Mouse (Mus musculus): ENCODE data around the gene Ikzf2. TPM values are rescaled to one million over a fixed set of nuclear protein-coding genes. Genes with fewer than 3 reads are reported as not detected.

Ikzf2 gene
- total and polyA plus RNA-seq, 2 experiments from 2014 or later: 1.8 to 7.3 TPM

- no peak for TF ChIP-seq CTCF (IDR thresholded peaks at IDR 0.05; ENCODE audit: low read depth)
- Histone ChIP-seq H3K4me1 (ENCODE audit: insufficient read depth) (no peaks in the 10 kb centered on the region; the same call in 1 of the 2 replicates), H3K4me2 (ENCODE audit: low read depth) (peak overlapping the region; percentile 74), H3K9me3 (ENCODE audit: low read length) (no peaks in the 10 kb centered on the region), H3K36me3 (ENCODE audit: insufficient read depth) (no peaks in the 10 kb centered on the region), H3K9ac (peak overlapping the region; percentile 33), H3K27me3 (ENCODE audit: insufficient read depth, low read length) (no peaks in the 10 kb centered on the region; the same call in 1 of the 2 replicates), H3K4me3 (ENCODE audit: low read depth, low read length) (peak overlapping the region; percentile 55), H3K27ac (ENCODE audit: low read depth, low read length) (no peak overlapping the region)
- DNase-seq (no peak), ATAC-seq (no peak)
- under 1% methylated on average over 11 of the region's 11 CpGs for WGBS
Observed at GRCm38 (mm10) chr1:69685049-69685889, 1.8 kb downstream of the Ikzf2 start.

- DNase-seq: no peak
- ATAC-seq: no peak
Observed at GRCm38 (mm10) chr1:69684280-69685040, 2.6 kb downstream of the Ikzf2 start.

GRCm38 (mm10) chr1:69683851-69684250 is 3.2 kb downstream of the Ikzf2 start:
- Histone ChIP-seq H3K36me3 (ENCODE audit: insufficient read depth) (no peaks in the 10 kb centered on the region), H3K4me2 (ENCODE audit: low read depth) (no peak overlapping the region), H3K9ac (no peak overlapping the region), H3K4me1 (ENCODE audit: insufficient read depth) (no peaks in the 10 kb centered on the region; the same call in 1 of the 2 replicates), H3K9me3 (ENCODE audit: low read length) (no peaks in the 10 kb centered on the region), H3K27ac (ENCODE audit: low read depth, low read length) (no peak overlapping the region), H3K27me3 (ENCODE audit: insufficient read depth, low read length) (no peaks in the 10 kb centered on the region; the same call in 1 of the 2 replicates), H3K4me3 (ENCODE audit: low read depth, low read length) (no peak overlapping the region)
- DNase-seq (no peak), ATAC-seq (no peak)
- TF ChIP-seq CTCF (IDR thresholded peaks at IDR 0.05; ENCODE audit: low read depth): no peak
- 71% methylated on average over 3 of the region's 3 CpGs for WGBS

More at GRCm38 (mm10) chr1:69684280-69685040, 2.6 kb downstream of the Ikzf2 start:
- no peaks in the 10 kb centered on the region for H3K36me3 ChIP-seq (ENCODE audit: insufficient read depth)
- TF ChIP-seq CTCF (IDR thresholded peaks at IDR 0.05; ENCODE audit: low read depth): no peak
- H3K9me3 ChIP-seq (ENCODE audit: low read length): no peaks in the 10 kb centered on the region
- H3K27ac ChIP-seq (ENCODE audit: low read depth, low read length): no peak overlapping the region
- H3K4me3 ChIP-seq (ENCODE audit: low read depth, low read length): peak overlapping the region; percentile 55
- H3K4me2 ChIP-seq (ENCODE audit: low read depth): peak overlapping the region; percentile 74
- no peaks in the 10 kb centered on the region; the same call in 1 of the 2 replicates for H3K27me3 ChIP-seq (ENCODE audit: insufficient read depth, low read length)
- no peaks in the 10 kb centered on the region; the same call in 1 of the 2 replicates for H3K4me1 ChIP-seq (ENCODE audit: insufficient read depth)
- H3K9ac ChIP-seq: no peak overlapping the region
- 24% methylated on average over 13 of the region's 13 CpGs for WGBS

- H3K9me3 ChIP-seq (ENCODE audit: low read length): no peaks in the 10 kb centered on the region
- ATAC-seq: no peak
- no peaks in the 10 kb centered on the region; the same call in 1 of the 2 replicates for H3K4me1 ChIP-seq (ENCODE audit: insufficient read depth)
- H3K4me3 ChIP-seq (ENCODE audit: low read depth, low read length): no peak overlapping the region
- H3K27ac ChIP-seq (ENCODE audit: low read depth, low read length): no peak overlapping the region
- TF ChIP-seq CTCF (IDR thresholded peaks at IDR 0.05; ENCODE audit: low read depth): no peak
- DNase-seq: no peak
- H3K9ac ChIP-seq: no peak overlapping the region
- no peaks in the 10 kb centered on the region for H3K36me3 ChIP-seq (ENCODE audit: insufficient read depth)
- no peak overlapping the region for H3K4me2 ChIP-seq (ENCODE audit: low read depth)
- 86% methylated on average over 8 of the region's 8 CpGs for WGBS
- H3K27me3 ChIP-seq (ENCODE audit: insufficient read depth, low read length): no peaks in the 10 kb centered on the region; the same call in 1 of the 2 replicates
Observed at GRCm38 (mm10) chr1:69683058-69683457, 4.0 kb downstream of the Ikzf2 start.

DNA sequence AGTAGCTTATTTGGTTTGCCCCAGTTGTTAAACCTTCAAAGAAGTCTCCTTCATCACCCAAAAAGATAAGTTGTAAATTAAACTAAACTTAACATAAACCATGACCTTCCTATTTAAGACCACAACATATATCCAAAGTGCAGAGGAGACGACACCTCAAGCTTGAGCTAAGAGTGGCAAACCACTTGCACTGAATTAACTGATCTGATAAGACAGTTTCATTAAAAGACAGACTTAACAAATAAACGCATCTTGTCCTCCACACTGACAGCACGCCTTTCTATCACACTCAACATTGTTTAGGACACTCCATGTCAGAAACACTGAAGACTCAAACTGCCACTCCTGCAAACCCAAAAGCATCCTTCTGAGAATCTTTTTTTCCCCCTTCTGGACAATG is 4.8 kb downstream of the Ikzf2 start:
- Histone ChIP-seq H3K27me3 (ENCODE audit: insufficient read depth, low read length) (no peaks in the 10 kb centered on the region; the same call in 1 of the 2 replicates), H3K9me3 (ENCODE audit: low read length) (no peaks in the 10 kb centered on the region), H3K4me1 (ENCODE audit: insufficient read depth) (no peaks in the 10 kb centered on the region; the same call in 1 of the 2 replicates), H3K36me3 (ENCODE audit: insufficient read depth) (no peaks in the 10 kb centered on the region), H3K27ac (ENCODE audit: low read depth, low read length) (no peak overlapping the region), H3K9ac (no peak overlapping the region), H3K4me2 (ENCODE audit: low read depth) (no peak overlapping the region), H3K4me3 (ENCODE audit: low read depth, low read length) (no peak overlapping the region)
- no peak for DNase-seq
- WGBS: 88% methylated on average over 3 of the region's 3 CpGs
- no peak for TF ChIP-seq CTCF (IDR thresholded peaks at IDR 0.05; ENCODE audit: low read depth)
- ATAC-seq: no peak

DNA sequence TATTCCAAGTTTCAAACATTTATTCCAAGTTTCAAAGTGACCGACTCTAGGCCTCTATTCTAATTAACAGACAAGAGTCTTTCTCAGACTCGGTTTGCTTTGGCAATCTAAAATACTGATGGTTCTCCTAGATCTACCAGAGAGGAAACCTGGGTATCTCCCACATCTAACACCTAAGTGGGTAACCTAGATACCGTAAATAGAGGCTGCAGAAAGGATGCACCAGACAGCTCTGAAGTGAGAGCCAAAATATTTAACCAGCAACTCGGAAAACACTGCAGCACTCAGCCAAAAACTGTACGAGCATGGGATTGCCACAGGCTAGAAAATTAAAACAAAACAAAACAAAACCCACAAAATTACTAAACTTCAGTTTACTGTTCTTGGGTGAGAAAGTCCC is 6.0 kb downstream of the Ikzf2 start:
- WGBS: 67% methylated on average over 5 of the region's 5 CpGs
- no peaks in the 10 kb centered on the region; the same call in 1 of the 2 replicates for H3K27me3 ChIP-seq (ENCODE audit: insufficient read depth, low read length)
- TF ChIP-seq CTCF (IDR thresholded peaks at IDR 0.05; ENCODE audit: low read depth): no peak
- DNase-seq: no peak
- H3K4me1 ChIP-seq (ENCODE audit: insufficient read depth): no peaks in the 10 kb centered on the region; the same call in 1 of the 2 replicates
- no peak overlapping the region for H3K27ac ChIP-seq (ENCODE audit: low read depth, low read length)
- H3K9me3 ChIP-seq (ENCODE audit: low read length): no peaks in the 10 kb centered on the region
- no peak overlapping the region for H3K4me2 ChIP-seq (ENCODE audit: low read depth)
- H3K36me3 ChIP-seq (ENCODE audit: insufficient read depth): no peaks in the 10 kb centered on the region
- no peak for ATAC-seq
- no peak overlapping the region for H3K4me3 ChIP-seq (ENCODE audit: low read depth, low read length)
- H3K9ac ChIP-seq: no peak overlapping the region

Measured in forebrain, postnatal 0 days (tissue).